Mouse (Mus musculus): Measurements from ENCODE around the gene Herc1.

DNA sequence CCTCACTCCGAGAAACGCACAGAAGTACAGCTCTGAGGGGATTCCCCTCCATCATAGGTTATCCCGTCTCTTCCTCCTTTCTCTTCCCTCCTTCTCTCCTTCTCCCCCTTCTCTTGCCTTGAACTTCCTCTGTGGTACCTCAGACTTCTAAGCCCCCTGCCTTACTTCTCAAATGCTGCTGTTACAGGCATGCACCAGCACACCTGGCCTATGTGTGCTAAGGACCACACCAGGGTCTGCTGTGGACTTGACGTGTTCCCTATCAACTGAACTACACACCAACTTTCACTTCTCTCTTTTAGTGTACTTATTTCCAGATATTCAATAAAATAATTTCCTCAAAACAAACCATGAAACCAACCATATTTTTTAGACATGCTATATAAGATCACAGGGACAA, 192.5 kb downstream of the Herc1 start:
- TF ChIP-seq SRF (IDR thresholded peaks at IDR 0.05; ENCODE audit: control insufficient read depth, insufficient read length, low read depth) (no peak), E2F4 (IDR thresholded peaks at IDR 0.05; ENCODE audit: insufficient read depth) (no peak), CEBPB (IDR thresholded peaks at IDR 0.05; ENCODE audit: insufficient read depth, poor library complexity, severe bottlenecking) (no peak), TCF12 (IDR thresholded peaks at IDR 0.05; ENCODE audit: insufficient read depth, poor library complexity, severe bottlenecking) (no peak), POLR2A (IDR thresholded peaks at IDR 0.05; ENCODE audit: insufficient read length, low read depth) (no peak), POLR2AphosphoS2 (IDR thresholded peaks at IDR 0.05; ENCODE audit: insufficient read length, low read depth) (no peak), MYOG (IDR thresholded peaks at IDR 0.05; ENCODE audit: control insufficient read depth in 1 of 3, insufficient read depth in 1 of 3, insufficient read length in 2 of 3, low read depth in 2 of 3) (no peak)
